Comparison of ENCODE assay signal across 8 mouse cellular contexts in genomic region chr2:156613081-156613540, GRCm38 (mm10). TPM values are rescaled to one million over a fixed set of nuclear protein-coding genes. Genes with fewer than 3 reads are reported as not detected.
DNase-seq lines count a peak whose midpoint lies in the region; ATAC-seq lines count a peak whose summit lies in the region.

No protein-coding gene starts in this region.

- peaks cover 11% of the 10 kb centered on the region; the same call in 1 of the 2 replicates for H3K27me3 ChIP-seq in forebrain, embryonic 16.5 days (replicated peaks; ENCODE audit: control insufficient read depth, insufficient read depth, low read length)
- peaks cover 62% of the 10 kb centered on the region for H3K27me3 ChIP-seq in hindbrain, embryonic 10.5 days (ENCODE audit: insufficient read depth, poor library complexity, severe bottlenecking)

- no peaks in the 10 kb centered on the region for H3K9me3 ChIP-seq in forebrain, embryonic 16.5 days (ENCODE audit: control insufficient read depth, low read length)
- H3K9me3 ChIP-seq in hindbrain, embryonic 10.5 days, result no peaks in the 10 kb centered on the region

- DNase-seq in NIH3T3 (ENCODE audit: low read depth), result peak; percentile 41
- DNase-seq in cerebellum, adult 11 months, result peak; percentile 84
- DNase-seq in hindbrain, embryonic 10.5 days (ENCODE audit: low spot score), result peak; percentile 61
- peak; percentile 67 to 73 for DNase-seq in layer of hippocampus, postnatal 14 days (ENCODE audit: low spot score in 2 of 2)
- peak; percentile 26 for DNase-seq in lung, postnatal 25 days (ENCODE audit: low spot score)
- DNase-seq in right cerebral cortex, postnatal 4 days, result peak; percentile 74
- no peak for DNase-seq in c-Kit-positive CD71-positive TER-119-positive erythroid progenitor cells, embryonic 14.5 days (ENCODE audit: low spot score)

- under 1% methylated on average over 41 of the region's 41 CpGs for whole genome bisulfite sequencing in forebrain, embryonic 16.5 days
- under 1% methylated on average over 41 of the region's 41 CpGs for WGBS in hindbrain, embryonic 10.5 days

- no peaks in the 10 kb centered on the region for H3K36me3 ChIP-seq in forebrain, embryonic 16.5 days (ENCODE audit: control insufficient read depth, insufficient read depth)
- no peaks in the 10 kb centered on the region for H3K36me3 ChIP-seq in hindbrain, embryonic 10.5 days

- H3K4me3 ChIP-seq in forebrain, embryonic 16.5 days (replicated peaks; ENCODE audit: low read length), result peak overlapping the region; percentile 75
- H3K4me3 ChIP-seq in hindbrain, embryonic 10.5 days, result peak overlapping the region; percentile 75

- no peak overlapping the region; the same call in 1 of the 2 replicates for H3K27ac ChIP-seq in forebrain, embryonic 16.5 days (ENCODE audit: low read length)
- H3K27ac ChIP-seq in hindbrain, embryonic 10.5 days, result peak overlapping the region; percentile 82

- peak overlapping the region; percentile 91 for H3K9ac ChIP-seq in forebrain, embryonic 16.5 days (replicated peaks; ENCODE audit: low read depth, low read length)

- peaks cover 32% of the 10 kb centered on the region for H3K4me1 ChIP-seq in forebrain, embryonic 16.5 days (replicated peaks; ENCODE audit: control insufficient read depth, insufficient read depth, low read length)
- peaks cover 32% of the 10 kb centered on the region for H3K4me1 ChIP-seq in hindbrain, embryonic 10.5 days (replicated peaks)

- peak overlapping the region; percentile 95 for H3K4me2 ChIP-seq in forebrain, embryonic 16.5 days (ENCODE audit: low read length)

- peak; percentile 45 for ATAC-seq in forebrain, embryonic 16.5 days

RNA-seq across cellular contexts. Expression of gene Dlgap4, which starts 0.4 kb away (rescaled TPM):
- 342 and 361 TPM in 2 replicates for polyA plus RNA-seq in forebrain, embryonic 16.5 days (2015; fragmentation: Nextera tagmentation; extraction: Ambion mirVana)
- polyA plus RNA-seq in hindbrain, embryonic 10.5 days (2016; fragmentation: Nextera tagmentation; extraction: Ambion mirVana), result 133 and 197 TPM in 2 replicates
- total RNA-seq in layer of hippocampus, postnatal 14 days (2021), result 100 to 1,000 TPM; 194 TPM
